Mouse (Mus musculus) E14TG2a.4 (cell line): ENCODE measurements around the gene Lrrn4.

Source experiments
- CTCF ChIP-seq: conservative IDR thresholded peaks from 2 replicates; pipeline ENCODE4 v1.5.1; 2014; ENCODE audit warnings: low read length
- NANOG ChIP-seq: IDR thresholded peaks from 2 replicates; pipeline ENCODE4 v1.6.1; 2014; ENCODE audit warnings: borderline replicate concordance, low read length, mixed read lengths
- POU5F1 ChIP-seq: IDR thresholded peaks from 2 replicates; pipeline ENCODE4 v1.6.1; 2014; ENCODE audit warnings: low read length, borderline replicate concordance

DNA sequence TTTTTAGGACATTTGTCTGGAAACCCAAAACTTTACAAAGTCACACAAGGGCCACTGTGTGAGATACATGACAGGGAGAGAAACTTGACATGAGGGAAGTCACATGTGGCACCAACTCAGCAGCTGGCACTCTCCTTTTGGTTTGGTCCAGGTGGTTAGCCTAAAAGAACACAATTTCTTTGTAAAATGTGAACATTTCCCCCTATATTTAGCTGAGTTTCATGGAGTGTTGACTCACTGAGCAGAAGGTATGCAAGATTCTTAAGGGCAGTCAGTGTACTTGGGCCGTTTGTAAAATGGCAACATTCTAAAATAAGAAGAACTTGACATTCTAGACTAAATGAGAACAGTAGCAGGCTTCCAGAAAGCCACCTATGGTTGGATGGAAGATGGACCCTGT, 34.1 kb upstream of the Lrrn4 start:
- TF ChIP-seq CTCF = no peak
- TF ChIP-seq NANOG = no peak
- no peak for TF ChIP-seq POU5F1
